11 mouse cellular contexts compared by ENCODE assay signal in the genomic region with DNA sequence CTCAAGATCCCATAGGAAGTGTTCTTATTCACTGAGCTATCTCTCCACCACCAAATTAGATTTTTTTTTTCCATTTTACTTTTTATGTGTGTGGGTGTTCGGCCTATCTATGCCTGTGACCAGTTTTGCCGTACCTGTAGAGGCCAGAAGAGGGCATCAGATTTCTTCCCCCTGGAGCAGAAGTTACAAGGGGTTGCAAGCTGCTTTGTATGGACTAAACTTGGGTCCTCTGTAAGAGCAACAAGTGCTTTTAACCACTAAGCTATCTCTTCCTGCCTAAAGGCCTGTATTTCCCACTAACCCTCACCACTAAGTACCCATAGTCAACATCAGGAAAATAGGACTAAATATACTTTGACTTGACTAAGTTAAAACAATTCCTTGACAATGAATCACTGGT. TPM values are rescaled to one million over a fixed set of nuclear protein-coding genes. Genes with fewer than 3 reads are reported as not detected.
DNase-seq lines count a peak whose midpoint lies in the region; ATAC-seq and TF ChIP-seq lines count a peak whose summit lies in the region.
"Had no signal": no experiment of that assay in that cellular context is flagged by ENCODE, and none has a peak within 500 bp of the region (broad histone marks: within the 10 kb centered on the region; RNA-seq: fewer than 3 reads in every experiment).

No protein-coding gene starts in this region.

- 86% methylated on average over 2 of the region's 2 CpGs for WGBS in heart, adult 2 months
- 85% methylated on average over 2 of the region's 2 CpGs for WGBS in heart, embryonic 11.5 days (ENCODE audit: insufficient replicate concordance)
- 92% methylated on average over 2 of the region's 2 CpGs for WGBS in midbrain, embryonic 11.5 days
- 93% methylated on average over 2 of the region's 2 CpGs for WGBS in midbrain, embryonic 13.5 days
- WGBS in hindbrain, embryonic 11.5 days: 90% methylated on average over 2 of the region's 2 CpGs

- peaks cover 6% of the 10 kb centered on the region for H3K4me1 ChIP-seq in heart, adult 2 months (ENCODE audit: control insufficient read depth, insufficient read depth, low read length)
- H3K4me1 ChIP-seq in heart, embryonic 11.5 days (ENCODE audit: control insufficient read depth, insufficient read depth, low read length): peaks cover 3% of the 10 kb centered on the region; the same call in 1 of the 2 replicates
- H3K4me1 ChIP-seq in midbrain, embryonic 11.5 days (ENCODE audit: control insufficient read depth, insufficient read depth, low read length): no peaks in the 10 kb centered on the region
- no peaks in the 10 kb centered on the region for H3K4me1 ChIP-seq in midbrain, embryonic 13.5 days (replicated peaks)
- H3K4me1 ChIP-seq in MEL (ENCODE audit: control insufficient read depth in 1 of 2, insufficient read depth in 2 of 2, low read length in 2 of 2): peaks cover 0 to 11% of the 10 kb centered on the region in 2 experiments; a peak in 3 of 4 replicates
- H3K4me1 ChIP-seq in hindbrain, embryonic 11.5 days (replicated peaks; ENCODE audit: control insufficient read depth, insufficient read depth, low read length): no peaks in the 10 kb centered on the region
- H3K4me1 ChIP-seq: hindbrain, embryonic 15.5 days; limb, embryonic 15.5 days; midbrain, embryonic 12.5 days had no signal

- H3K79me2 ChIP-seq in heart, adult 2 months (replicated peaks; ENCODE audit: control insufficient read depth, insufficient read depth, low read length): no peaks in the 10 kb centered on the region
- no peaks in the 10 kb centered on the region for H3K79me2 ChIP-seq in MEL (ENCODE audit: control insufficient read depth, insufficient read depth, low read length, poor library complexity)

- H3K36me3 ChIP-seq in heart, adult 2 months (ENCODE audit: control insufficient read depth, insufficient read depth, low read length): no peaks in the 10 kb centered on the region
- H3K36me3 ChIP-seq in heart, embryonic 11.5 days (ENCODE audit: control insufficient read depth, insufficient read depth, low read length): peaks cover 19% of the 10 kb centered on the region
- peaks cover 11% of the 10 kb centered on the region for H3K36me3 ChIP-seq in midbrain, embryonic 11.5 days (ENCODE audit: control insufficient read depth, insufficient read depth, low read length)
- H3K36me3 ChIP-seq in midbrain, embryonic 13.5 days: peaks cover 50% of the 10 kb centered on the region
- peaks cover 4 to 8% of the 10 kb centered on the region in 2 experiments; a peak in 3 of 4 replicates for H3K36me3 ChIP-seq in MEL (ENCODE audit: control insufficient read depth in 1 of 2, insufficient read depth in 2 of 2, low read length in 2 of 2)
- H3K36me3 ChIP-seq in hindbrain, embryonic 11.5 days (ENCODE audit: control insufficient read depth, insufficient read depth, low read length): peaks cover 12% of the 10 kb centered on the region

- TF ChIP-seq RAD21 in MEL (IDR thresholded peaks at IDR 0.05; ENCODE audit: low read depth, low read length): no peak; the same call in 1 of the 2 replicates

- H3K4me2 ChIP-seq in heart, embryonic 11.5 days: no peak overlapping the region
- no peak overlapping the region for H3K4me2 ChIP-seq in midbrain, embryonic 11.5 days
- H3K4me2 ChIP-seq in midbrain, embryonic 13.5 days (replicated peaks): no peak overlapping the region
- no peak overlapping the region for H3K4me2 ChIP-seq in hindbrain, embryonic 11.5 days (replicated peaks; ENCODE audit: low read depth, low read length)
- H3K4me2 ChIP-seq: hindbrain, embryonic 15.5 days; limb, embryonic 15.5 days; midbrain, embryonic 12.5 days had no signal

- no peak for TF ChIP-seq POLR2A in heart, adult 2 months (IDR thresholded peaks at IDR 0.05; ENCODE audit: insufficient read depth, low read depth, low read length)
- TF ChIP-seq POLR2A in MEL (IDR thresholded peaks at IDR 0.05; ENCODE audit: control insufficient read depth in 1 of 2, insufficient read depth in 1 of 2, low read depth in 1 of 2, low read length in 2 of 2, poor library complexity in 1 of 2): no peak

- no peak overlapping the region for H3K27ac ChIP-seq in heart, adult 2 months
- H3K27ac ChIP-seq in heart, embryonic 11.5 days (ENCODE audit: low read depth, low read length): no peak overlapping the region
- H3K27ac ChIP-seq in midbrain, embryonic 11.5 days (ENCODE audit: low read depth, low read length): no peak overlapping the region
- H3K27ac ChIP-seq in midbrain, embryonic 13.5 days: no peak overlapping the region
- no peak overlapping the region for H3K27ac ChIP-seq in MEL (ENCODE audit: control insufficient read depth, low read depth, low read length)
- no peak overlapping the region for H3K27ac ChIP-seq in hindbrain, embryonic 11.5 days (ENCODE audit: low read depth, low read length)
- H3K27ac ChIP-seq: hindbrain, embryonic 15.5 days; limb, embryonic 15.5 days; midbrain, embryonic 12.5 days had no signal

- TF ChIP-seq EP300 in heart, adult 2 months (IDR thresholded peaks at IDR 0.05; ENCODE audit: insufficient read depth, low read depth, low read length): no peak
- TF ChIP-seq EP300 in MEL (IDR thresholded peaks at IDR 0.05; ENCODE audit: low read depth in 1 of 2, low read length in 2 of 2): no peak

- ATAC-seq in heart, embryonic 11.5 days (replicated peaks; ENCODE audit: insufficient number of reproducible peaks, low FRiP score, low TSS enrichment): no peak
- ATAC-seq in midbrain, embryonic 11.5 days (ENCODE audit: low FRiP score): no peak
- no peak for ATAC-seq in midbrain, embryonic 13.5 days
- ATAC-seq in hindbrain, embryonic 11.5 days (ENCODE audit: low FRiP score): no peak

- H3K9me3 ChIP-seq in heart, embryonic 11.5 days (replicated peaks; ENCODE audit: control insufficient read depth, low read length): no peaks in the 10 kb centered on the region
- H3K9me3 ChIP-seq in midbrain, embryonic 11.5 days (ENCODE audit: control insufficient read depth, low read length): no peaks in the 10 kb centered on the region
- H3K9me3 ChIP-seq in midbrain, embryonic 13.5 days: no peaks in the 10 kb centered on the region
- no peaks in the 10 kb centered on the region for H3K9me3 ChIP-seq in MEL (replicated peaks; ENCODE audit: insufficient read depth, low read length)
- H3K9me3 ChIP-seq in hindbrain, embryonic 11.5 days (ENCODE audit: control insufficient read depth, low read length): no peaks in the 10 kb centered on the region
- H3K9me3 ChIP-seq: hindbrain, embryonic 15.5 days; limb, embryonic 15.5 days; midbrain, embryonic 12.5 days had no signal

- peak; percentile 72 for TF ChIP-seq CTCF in heart, adult 2 months (IDR thresholded peaks at IDR 0.05)
- peak; percentile 36 to 49 (median 47) for TF ChIP-seq CTCF in MEL (IDR thresholded peaks at IDR 0.05 in 2 of 3, conservative IDR thresholded peaks at IDR 0.05 in 1 of 3; ENCODE audit: control insufficient read depth in 1 of 3, insufficient read depth in 1 of 3, low read depth in 2 of 3, low read length in 3 of 3, poor library complexity in 1 of 3, severe bottlenecking in 1 of 3)

- no peaks in the 10 kb centered on the region for H3K27me3 ChIP-seq in heart, adult 2 months (ENCODE audit: control insufficient read depth, insufficient read depth, low read length)
- H3K27me3 ChIP-seq in heart, embryonic 11.5 days (ENCODE audit: control insufficient read depth, insufficient read depth, low read length): no peaks in the 10 kb centered on the region; the same call in 1 of the 2 replicates
- H3K27me3 ChIP-seq in midbrain, embryonic 11.5 days (ENCODE audit: control insufficient read depth, insufficient read depth, low read length): no peaks in the 10 kb centered on the region
- H3K27me3 ChIP-seq in midbrain, embryonic 13.5 days: no peaks in the 10 kb centered on the region
- H3K27me3 ChIP-seq in MEL (ENCODE audit: control insufficient read depth in 1 of 2, insufficient read depth in 2 of 2, low read length in 2 of 2): no peaks in the 10 kb centered on the region
- H3K27me3 ChIP-seq in hindbrain, embryonic 11.5 days (ENCODE audit: control insufficient read depth, insufficient read depth, low read length): no peaks in the 10 kb centered on the region
- H3K27me3 ChIP-seq: hindbrain, embryonic 15.5 days; limb, embryonic 15.5 days; midbrain, embryonic 12.5 days had no signal

- DNase-seq in heart, adult 2 months: no peak
- DNase-seq in midbrain, embryonic 11.5 days (ENCODE audit: low spot score, missing footprints): peak; percentile 83
- DNase-seq in MEL (ENCODE audit: low read depth, low spot score): peak; percentile 57
- DNase-seq in kidney, postnatal 4 days: peak; percentile 44 to 55
- no peak for DNase-seq in cerebellum, adult 8-10 months
- DNase-seq in hindbrain, embryonic 11.5 days (ENCODE audit: low spot score): no peak

- intact Hi-C loops in heart, adult 2 months (cut with DNase I): loop anchor here (1.0 to 5.0 kb wide), 2 partner anchors 152 to 248 kb away; no protein-coding TSS in a partner anchor

- no peak overlapping the region for H3K4me3 ChIP-seq in heart, adult 2 months
- no peak overlapping the region for H3K4me3 ChIP-seq in heart, embryonic 11.5 days (ENCODE audit: low read depth, low read length)
- no peak overlapping the region for H3K4me3 ChIP-seq in midbrain, embryonic 11.5 days (ENCODE audit: low read depth, low read length)
- no peak overlapping the region for H3K4me3 ChIP-seq in midbrain, embryonic 13.5 days (replicated peaks)
- no peak overlapping the region for H3K4me3 ChIP-seq in MEL (ENCODE audit: control insufficient read depth in 1 of 2, insufficient read depth in 1 of 2, low read depth in 2 of 2, low read length in 2 of 2)
- no peak overlapping the region for H3K4me3 ChIP-seq in hindbrain, embryonic 11.5 days (ENCODE audit: low read depth, low read length)
- H3K4me3 ChIP-seq: hindbrain, embryonic 15.5 days; limb, embryonic 15.5 days; midbrain, embryonic 12.5 days had no signal

- no peak overlapping the region for H3K9ac ChIP-seq in heart, adult 2 months (ENCODE audit: low read depth, low read length)
- no peak overlapping the region for H3K9ac ChIP-seq in heart, embryonic 11.5 days (ENCODE audit: low read depth, low read length)
- no peak overlapping the region for H3K9ac ChIP-seq in midbrain, embryonic 11.5 days (ENCODE audit: low read length)
- H3K9ac ChIP-seq in midbrain, embryonic 13.5 days (replicated peaks): no peak overlapping the region
- no peak overlapping the region for H3K9ac ChIP-seq in MEL (ENCODE audit: control insufficient read depth, low read depth, low read length, poor library complexity, severe bottlenecking)
- H3K9ac ChIP-seq in hindbrain, embryonic 11.5 days (ENCODE audit: low read depth, low read length): no peak overlapping the region
- H3K9ac ChIP-seq: hindbrain, embryonic 15.5 days; limb, embryonic 15.5 days; midbrain, embryonic 12.5 days had no signal

RNA-seq across cellular contexts. Expression of a gene that starts 31.2 kb away (rescaled TPM):
- total RNA-seq in heart, adult 2 months (2021): 1 to 10 TPM; 6.3 TPM
- 5.4 and 8.4 TPM in 2 replicates for polyA plus RNA-seq in heart, adult 2 months (2012; rRNA removed)
- polyA plus RNA-seq in heart, embryonic 11.5 days (2014; fragmentation: Nextera tagmentation; extraction: Ambion mirVana): 13.5 and 16.1 TPM in 2 replicates
- polyA plus RNA-seq in midbrain, embryonic 11.5 days (2014; fragmentation: Nextera tagmentation; extraction: Ambion mirVana): 30.1 and 31.9 TPM in 2 replicates
- 41.7 and 44.5 TPM in 2 replicates for polyA plus RNA-seq in midbrain, embryonic 13.5 days (2015; fragmentation: Nextera tagmentation; extraction: Ambion mirVana)
- total RNA-seq in MEL (2012; rRNA removed): 17.3 and 17.7 TPM in 2 replicates
- 10 to 100 TPM in 1 of 2 experiments, not detected in 1; 21.2 TPM for polyA plus RNA-seq in MEL (2012; ENCODE audit: insufficient read depth in 1 of 2, insufficient read length in 2 of 2, low read depth in 1 of 2, low replicate concordance in 2 of 2, missing spikeins in 1 of 2)
- 27.3 and 32.8 TPM in 2 replicates for polyA plus RNA-seq in hindbrain, embryonic 11.5 days (2014; fragmentation: Nextera tagmentation; extraction: Ambion mirVana)

RNA-seq across cellular contexts. Expression of a gene that starts 37.9 kb away (rescaled TPM):
- total RNA-seq in heart, adult 2 months (2021): not detected
- 1.3 and 2.8 TPM in 2 replicates for polyA plus RNA-seq in heart, adult 2 months (2012; rRNA removed)
- not detected in 2 replicates for polyA plus RNA-seq in heart, embryonic 11.5 days (2014; fragmentation: Nextera tagmentation; extraction: Ambion mirVana)
- not detected in 2 replicates for polyA plus RNA-seq in midbrain, embryonic 11.5 days (2014; fragmentation: Nextera tagmentation; extraction: Ambion mirVana)
- 0.43 TPM in 1 of 2 replicates, not detected in the other for polyA plus RNA-seq in midbrain, embryonic 13.5 days (2015; fragmentation: Nextera tagmentation; extraction: Ambion mirVana)
- total RNA-seq in MEL (2012; rRNA removed): not detected in 2 replicates
- not detected for polyA plus RNA-seq in MEL (2012; ENCODE audit: insufficient read depth in 1 of 2, insufficient read length in 2 of 2, low read depth in 1 of 2, low replicate concordance in 2 of 2, missing spikeins in 1 of 2)
- not detected in 2 replicates for polyA plus RNA-seq in hindbrain, embryonic 11.5 days (2014; fragmentation: Nextera tagmentation; extraction: Ambion mirVana)
- polyA plus RNA-seq: hindbrain, embryonic 15.5 days; midbrain, embryonic 12.5 days had no signal

Comparison
In these comparisons a context has a peak if more than half of its experiments do, and no peak if none do; other contexts are left out.
1. DNase-seq: peak in midbrain, embryonic 11.5 days (single experiment), MEL (single experiment) and kidney, postnatal 4 days (2 of 2); none in heart, adult 2 months (0 of 2), cerebellum, adult 8-10 months (single experiment) and hindbrain, embryonic 11.5 days (single experiment).